In the genomic region with DNA sequence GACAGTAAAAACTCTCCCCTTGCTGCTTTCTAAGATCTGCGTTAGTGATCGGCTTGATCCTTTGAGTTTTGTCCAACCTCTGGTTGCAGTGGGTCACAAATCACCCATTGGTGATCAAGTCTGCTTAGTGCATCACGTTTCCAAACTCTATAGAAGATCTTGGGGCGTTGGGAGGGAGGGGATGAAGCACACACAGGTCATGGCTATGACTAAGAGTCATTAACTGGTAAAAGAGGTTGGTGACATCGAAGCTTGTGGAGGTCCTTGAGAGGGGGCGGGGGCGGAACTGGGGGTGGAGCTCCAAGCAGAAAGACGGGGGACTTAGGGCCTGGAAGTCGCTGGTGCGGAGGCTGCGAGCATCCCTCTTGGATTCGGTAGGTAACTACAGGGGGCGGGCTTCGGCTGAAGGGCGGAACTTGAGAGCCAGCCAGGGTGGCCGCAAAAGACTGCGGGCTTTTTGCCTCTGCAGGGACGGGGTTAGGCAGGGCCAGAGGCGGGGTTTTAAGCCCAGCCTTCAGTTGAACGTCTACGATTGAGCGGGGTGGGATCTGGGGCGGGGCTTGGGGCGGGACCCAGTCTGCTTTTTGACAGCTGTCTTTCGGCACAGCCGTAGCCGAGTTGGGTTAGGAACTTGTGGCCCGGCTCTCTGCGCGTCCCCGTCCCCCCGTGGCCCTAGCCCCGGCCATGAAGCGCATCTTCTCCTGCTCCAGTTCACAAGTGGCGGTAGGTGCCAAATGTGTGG, we compare ENCODE assay signal across 8 mouse cellular contexts. TPM values are rescaled to one million over a fixed set of nuclear protein-coding genes. Genes with fewer than 3 reads are reported as not detected.
DNase-seq lines count a peak whose midpoint lies in the region; ATAC-seq and TF ChIP-seq lines count a peak whose summit lies in the region.

Gene Ankrd35 (plus strand): TSS at position 405 of the 742 bp plus-strand sequence.

- no peaks in the 10 kb centered on the region for H3K36me3 ChIP-seq in hindbrain, postnatal 0 days (ENCODE audit: insufficient read depth, low read length)

- H3K9ac ChIP-seq in hindbrain, postnatal 0 days (replicated peaks; ENCODE audit: low read length), result peak within 1 kb of the TSS; percentile 49

- H3K27me3 ChIP-seq in hindbrain, postnatal 0 days (ENCODE audit: insufficient read depth, low read length), result no peaks in the 10 kb centered on the region

- peak; percentile 88 for DNase-seq in gastrocnemius, adult 2 months
- DNase-seq in hindbrain, postnatal 0 days (ENCODE audit: low spot score), result peak; percentile 87
- peak; percentile 68 to 69 for DNase-seq in left cerebral cortex, adult 18-20 months (ENCODE audit: low spot score in 2 of 2)
- peak; percentile 86 to 90 for DNase-seq in lung, postnatal 4 days
- peak; percentile 78 for DNase-seq in right cerebral cortex, adult 18-20 months
- DNase-seq in urinary bladder, postnatal 14 days (ENCODE audit: low spot score), result peak; percentile 88

- ATAC-seq in activated CD4-positive, CD25-positive, alpha-beta regulatory T cell, adult 4 months, result peak; percentile 96
- ATAC-seq in common myeloid progenitor, adult 5-6 weeks (replicated peaks; ENCODE audit: low read depth, poor library complexity, severe bottlenecking), result peak; percentile 96
- ATAC-seq in hindbrain, postnatal 0 days, result peak; percentile 96

- H3K4me1 ChIP-seq in hindbrain, postnatal 0 days (ENCODE audit: insufficient read depth, low read length), result no peaks in the 10 kb centered on the region

- H3K27ac ChIP-seq in gastrocnemius, adult 2 months, result peak within 1 kb of the TSS; percentile 70
- H3K27ac ChIP-seq in hindbrain, postnatal 0 days, result no peak within 1 kb of the TSS

- peak; percentile 38; the same call in 1 of the 2 replicates for TF ChIP-seq CTCF in gastrocnemius, adult 2 months (IDR thresholded peaks at IDR 0.05)
- peak; percentile 52 for TF ChIP-seq CTCF in hindbrain, postnatal 0 days (IDR thresholded peaks at IDR 0.05; ENCODE audit: low read depth)

- 5% methylated on average over 35 of the region's 35 CpGs for WGBS in hindbrain, postnatal 0 days

- H3K4me3 ChIP-seq in gastrocnemius, adult 2 months, result peak within 1 kb of the TSS; percentile 76
- H3K4me3 ChIP-seq in hindbrain, postnatal 0 days (ENCODE audit: low read length), result peak within 1 kb of the TSS; percentile 47

- no peaks in the 10 kb centered on the region for H3K9me3 ChIP-seq in hindbrain, postnatal 0 days (ENCODE audit: low read length)

- peak within 1 kb of the TSS; percentile 83 for H3K4me2 ChIP-seq in hindbrain, postnatal 0 days (ENCODE audit: low read depth, low read length)

- intact Hi-C loops in gastrocnemius, adult 2 months (cut with DNase I), result loop anchor here (5.0 kb wide), 1 partner anchor 37 kb away; the partner anchor contains the start of gene Nudt17

RNA-seq across cellular contexts. Expression of gene Ankrd35, which starts in this region (rescaled TPM):
- under 1 TPM in 1 of 2 experiments, not detected in 1; 0.13 TPM for polyA plus RNA-seq in activated CD4-positive, CD25-positive, alpha-beta regulatory T cell, adult 4 months (2017; shearing (Covaris generic))
- total RNA-seq in common myeloid progenitor, adult 5-6 weeks (2017), result not detected in 2 replicates
- under 1 TPM; 0.22 to 0.26 TPM for total RNA-seq in gastrocnemius, adult 2 months (2021)
- total RNA-seq in hindbrain, postnatal 0 days (2014; rRNA removed), result 2.1 and 6.4 TPM in 2 replicates
- 2.8 and 3.0 TPM in 2 replicates for polyA plus RNA-seq in hindbrain, postnatal 0 days (2015; fragmentation: Nextera tagmentation; extraction: Ambion mirVana)
- total RNA-seq in left cerebral cortex, adult 18-20 months (2021), result 1 to 10 TPM; 8.1 to 9.0 TPM

Comparison
In these comparisons a context has a peak if more than half of its experiments do, and no peak if none do; other contexts are left out.
1. Peak in ATAC-seq in activated CD4-positive, CD25-positive, alpha-beta regulatory T cell, adult 4 months; RNA of the gene not detected or under 1 TPM.
2. Peak in ATAC-seq in common myeloid progenitor, adult 5-6 weeks; RNA of the gene not detected or under 1 TPM.
3. Peak in DNase-seq, H3K4me3 ChIP-seq and H3K27ac ChIP-seq in gastrocnemius, adult 2 months; RNA of the gene not detected or under 1 TPM.